Mouse (Mus musculus) CH12.LX (cell line): ENCODE results near the gene Lim2. TPM values are rescaled to one million over a fixed set of nuclear protein-coding genes. Genes with fewer than 3 reads are reported as not detected.

Experiments
- DNase-seq: peaks from one replicate; pipeline ENCODE4 v3.0.0-alpha.2; 2013; ENCODE audit errors: extremely low read depth
- H3K27ac ChIP-seq: 2 replicates; pipeline ENCODE4 v1.5.1; 2012; ENCODE audit warnings: low read depth, mild to moderate bottlenecking, control low read depth, moderate library complexity; ENCODE audit not compliant: insufficient read depth
- H3K27me3 ChIP-seq: replicated peaks from 2 replicates; pipeline ENCODE3; 2012; ENCODE audit warnings: inconsistent platforms
- H3K36me3 ChIP-seq, 2 experiments: replicated peaks in 1 of 2; 2 replicates each; pipeline versions ENCODE3 to v1.6.1; 2012; ENCODE audit warnings: inconsistent platforms in 1 of 2, low read length in 1 of 2, mild to moderate bottlenecking in 1 of 2, mixed read lengths in 1 of 2, moderate library complexity in 1 of 2; ENCODE audit not compliant: control insufficient read depth in 1 of 2, insufficient read depth in 1 of 2
- H3K4me1 ChIP-seq, 2 experiments: 2 replicates each; pipeline ENCODE4 v1.6.1; 2012; ENCODE audit warnings: inconsistent platforms in 1 of 2, moderate library complexity in 1 of 2; ENCODE audit not compliant: insufficient read depth in 2 of 2, control insufficient read depth in 1 of 2
- H3K4me2 ChIP-seq: 2 replicates; pipeline ENCODE4 v1.6.1; 2012; ENCODE audit warnings: low read depth, mild to moderate bottlenecking, control low read depth; ENCODE audit not compliant: poor library complexity, insufficient read depth, severe bottlenecking
- H3K4me3 ChIP-seq, 3 experiments: fragments of 150-350 bp in 1 of 3; sonication (generic) in 1 of 3; replicated peaks in 1 of 3; 2 replicates each; pipeline versions ENCODE3 to v1.5.1; 2011 to 2012; ENCODE audit warnings: low read depth in 2 of 3, low read length in 2 of 3, mild to moderate bottlenecking in 2 of 3, moderate library complexity in 2 of 3, control low read depth in 1 of 3, improper control_type of control experiment in 1 of 3, inconsistent platforms in 1 of 3, mixed read lengths in 1 of 3; ENCODE audit not compliant: poor library complexity in 1 of 3
- H3K79me2 ChIP-seq: replicated peaks from 2 replicates; pipeline ENCODE4 v1.6.1; 2012; ENCODE audit warnings: mild to moderate bottlenecking, moderate library complexity; ENCODE audit not compliant: control insufficient read depth, poor library complexity, insufficient read depth, severe bottlenecking; ENCODE audit errors: extremely low read depth
- H3K9ac ChIP-seq: 2 replicates; pipeline ENCODE4 v1.6.1; 2012; ENCODE audit warnings: low read depth, mild to moderate bottlenecking, control low read depth, moderate library complexity; ENCODE audit not compliant: insufficient read depth
- H3K9me3 ChIP-seq: replicated peaks from 2 replicates; pipeline ENCODE3; 2012; ENCODE audit warnings: low read length, inconsistent platforms, mixed read lengths
- BHLHE40 ChIP-seq: IDR thresholded peaks from 2 replicates; pipeline ENCODE4 v1.6.1; 2011; ENCODE audit warnings: mild to moderate bottlenecking, low read depth, low read length, improper control_type of control experiment
- CHD1 ChIP-seq: IDR thresholded peaks from 2 replicates; pipeline ENCODE4 v1.6.1; 2012; ENCODE audit warnings: low read depth, low read length, improper control_type of control experiment, inconsistent platforms
- CHD2 ChIP-seq: IDR thresholded peaks from 2 replicates; pipeline ENCODE4 v1.6.1; 2011; ENCODE audit warnings: low read length, improper control_type of control experiment
- CTCF ChIP-seq, 2 experiments: IDR thresholded peaks in 1 of 2; conservative IDR thresholded peaks in 1 of 2; 2 replicates each; pipeline ENCODE4 v1.5.1; 2011 to 2012; ENCODE audit warnings: low read depth in 2 of 2, low read length in 2 of 2, improper control_type of control experiment in 1 of 2, inconsistent platforms in 1 of 2, mild to moderate bottlenecking in 1 of 2, moderate library complexity in 1 of 2
- ELF1 ChIP-seq: IDR thresholded peaks from 2 replicates; pipeline ENCODE4 v1.6.1; 2014; ENCODE audit warnings: low read depth, mild to moderate bottlenecking, inconsistent platforms, low read length, improper control_type of control experiment
- IRF4 ChIP-seq: IDR thresholded peaks from 2 replicates; pipeline ENCODE4 v1.6.1; 2014; ENCODE audit warnings: low read depth, mild to moderate bottlenecking, inconsistent platforms, low read length, improper control_type of control experiment
- JUND ChIP-seq: conservative IDR thresholded peaks from 2 replicates; pipeline ENCODE4 v1.6.1; 2011; ENCODE audit warnings: low read depth, low read length, improper control_type of control experiment
- MAFK ChIP-seq: IDR thresholded peaks from 2 replicates; pipeline ENCODE4 v1.6.1; 2011; ENCODE audit warnings: low read length, improper control_type of control experiment; ENCODE audit not compliant: insufficient replicate concordance
- MYC ChIP-seq: IDR thresholded peaks from 2 replicates; pipeline ENCODE4 v1.6.1; 2011; ENCODE audit warnings: low read depth, mild to moderate bottlenecking, improper control_type of control experiment, low read length
- NRF1 ChIP-seq: IDR thresholded peaks from 2 replicates; pipeline ENCODE4 v1.6.1; 2014; ENCODE audit warnings: low read depth, mild to moderate bottlenecking, inconsistent platforms, low read length, improper control_type of control experiment, moderate library complexity
- PAX5 ChIP-seq: IDR thresholded peaks from 2 replicates; pipeline ENCODE4 v1.6.1; 2012; ENCODE audit warnings: low read length, inconsistent platforms, mixed read lengths
- POLR2A ChIP-seq: IDR thresholded peaks from 2 replicates; pipeline ENCODE4 v1.6.1; 2011; ENCODE audit warnings: low read depth, mild to moderate bottlenecking, improper control_type of control experiment, low read length
- RAD21 ChIP-seq: IDR thresholded peaks from 2 replicates; pipeline ENCODE4 v1.6.1; 2011; ENCODE audit warnings: low read depth, mild to moderate bottlenecking, low read length, improper control_type of control experiment, moderate library complexity
- RCOR1 ChIP-seq: conservative IDR thresholded peaks from 2 replicates; pipeline ENCODE4 v1.6.1; 2012; ENCODE audit warnings: low read depth, mild to moderate bottlenecking, inconsistent platforms, low read length, improper control_type of control experiment
- SMC3 ChIP-seq: IDR thresholded peaks from 2 replicates; pipeline ENCODE4 v1.6.1; 2011; ENCODE audit warnings: low read depth, low read length, improper control_type of control experiment
- USF1 ChIP-seq: IDR thresholded peaks from 2 replicates; pipeline ENCODE4 v1.6.1; 2014; ENCODE audit warnings: low read depth, mild to moderate bottlenecking, inconsistent platforms, low read length, improper control_type of control experiment
- ZNF384 ChIP-seq: IDR thresholded peaks from 2 replicates; pipeline ENCODE4 v1.6.1; 2012; ENCODE audit warnings: low read depth, low read length, improper control_type of control experiment, inconsistent platforms
- dilution Hi-C: fragments of 300-500 bp; cut with MboI; formaldehyde crosslinking; loops from 2 replicates; pipeline ENCODE4 v1.14.3; 2020; ENCODE audit warnings: low sequenced_read_pairs; ENCODE audit not compliant: extremely low pct_unique_long_range_greater_than_20kb, extremely low pct_ligation_motif_present
- in situ Hi-C: fragments of 300-500 bp; cut with MboI; formaldehyde crosslinking; loops from 3 replicates; pipeline ENCODE4 v1.14.3; 2019; ENCODE audit warnings: low sequenced_read_pairs, low pct_ligation_motif_present, low pct_unique_long_range_greater_than_20kb, mixed read lengths
- polyA plus RNA-seq: library from polyadenylated mRNA; unstranded; fragments of >175 nt; gene quantifications from 2 replicates; pipeline ENCODE4 v1.2.1, GENCODE M21; 2012; ENCODE audit warnings: low read depth; ENCODE audit not compliant: insufficient read length
- total RNA-seq, 2 experiments: library from RNA; depleted of rRNA; stranded (reverse); fragments of 300-350 nt in 1 of 2; fragments of >200 nt in 1 of 2; gene quantifications; 2 replicates each; pipeline ENCODE4 v1.2.3; 2012 to 2014

The Lim2 gene
- total and polyA plus RNA-seq, 3 experiments, result 0.10 TPM; not detected in 2

GRCm38 (mm10) chr7:43481191-43481590 is 53.7 kb downstream of the Lim2 start:
- no peak for DNase-seq
- Histone ChIP-seq H3K27ac (no peak overlapping the region), H3K4me1 (peaks cover 13 to 14% of the 10 kb centered on the region in 2 experiments), H3K4me2 (no peak overlapping the region), H3K4me3 (no peak overlapping the region), H3K79me2 (no peaks in the 10 kb centered on the region)
- dilution Hi-C loops, result no loop called here
- TF ChIP-seq ZNF384 (no peak), BHLHE40 (no peak), MAFK (no peak), USF1 (no peak), PAX5 (no peak), ELF1 (no peak), RCOR1 (no peak), POLR2A (no peak)
- TF ChIP-seq, all 38 proteins: peak for 0
- no peaks in the 10 kb centered on the region for H3K9me3 ChIP-seq
- peaks cover 46% of the 10 kb centered on the region for H3K27me3 ChIP-seq
- in situ Hi-C loops, result loop anchor here (25.0 kb wide), 1 partner anchor 306 kb away; the partner anchor contains the start of genes Klk10, Klk8 and Klk9
- H3K9ac ChIP-seq, result no peak overlapping the region
- H3K36me3 ChIP-seq, result no peaks in the 10 kb centered on the region

DNA sequence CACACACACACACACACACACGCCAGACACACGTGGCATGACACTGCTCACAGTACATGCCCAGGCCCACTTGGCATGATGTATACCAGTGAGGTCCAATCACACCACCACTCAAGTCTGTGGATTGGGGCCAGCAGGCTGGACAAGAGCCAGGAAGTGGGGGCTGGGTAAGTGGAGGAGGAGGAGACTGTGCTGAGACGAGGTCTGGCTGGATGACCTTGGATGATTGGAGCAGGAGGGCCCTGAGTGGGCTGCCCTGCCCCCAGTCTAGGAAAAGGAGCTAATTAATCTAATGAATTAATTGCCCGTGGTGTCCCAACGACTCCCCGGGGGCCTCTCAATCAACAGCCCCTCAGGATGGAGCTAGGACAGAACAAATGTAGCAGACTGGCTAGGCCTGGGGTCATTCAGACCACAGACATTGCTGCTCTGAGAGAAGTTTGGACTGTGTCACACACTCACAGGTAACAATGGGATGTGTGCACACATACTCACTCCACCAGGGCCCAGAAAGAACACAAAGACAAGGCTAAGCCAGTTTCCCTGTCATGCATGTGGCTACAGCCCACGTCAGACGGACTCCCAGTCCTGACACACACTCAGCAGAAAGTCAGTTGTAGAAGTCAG is 54.7 kb downstream of the Lim2 start:
- no peak overlapping the region for H3K27ac ChIP-seq
- H3K9me3 ChIP-seq, result no peaks in the 10 kb centered on the region
- H3K27me3 ChIP-seq, result peaks cover 54% of the 10 kb centered on the region
- TF ChIP-seq SMC3 (no peak), CHD1 (no peak), JUND (no peak), CHD2 (no peak), POLR2A (no peak)
- H3K36me3 ChIP-seq, result no peaks in the 10 kb centered on the region
- DNase-seq, result no peak
- in situ Hi-C loops (loop anchor here (25.0 kb wide), 1 partner anchor 305 kb away; the partner anchor contains the start of genes Klk10, Klk8 and Klk9), dilution Hi-C loops (no loop called here)
- H3K4me2 ChIP-seq, result no peak overlapping the region
- H3K4me1 ChIP-seq, result peaks cover 13 to 22% of the 10 kb centered on the region in 2 experiments
- no peaks in the 10 kb centered on the region for H3K79me2 ChIP-seq
- H3K4me3 ChIP-seq, result no peak overlapping the region
- H3K9ac ChIP-seq, result no peak overlapping the region

GRCm38 (mm10) chr7:43483236-43483635 is 55.8 kb downstream of the Lim2 start:
- dilution Hi-C loops (no loop called here), in situ Hi-C loops (loop anchor here (25.0 kb wide), 1 partner anchor 304 kb away; the partner anchor contains the start of genes Klk10, Klk8 and Klk9)
- Histone ChIP-seq H3K27me3 (peaks cover 52% of the 10 kb centered on the region), H3K4me1 (peaks cover 13 to 23% of the 10 kb centered on the region in 2 experiments), H3K4me3 (no peak overlapping the region), H3K79me2 (no peaks in the 10 kb centered on the region), H3K9ac (no peak overlapping the region), H3K36me3 (no peaks in the 10 kb centered on the region), H3K4me2 (no peak overlapping the region), H3K9me3 (no peaks in the 10 kb centered on the region), H3K27ac (no peak overlapping the region)
- DNase-seq, result no peak
- TF ChIP-seq RAD21, result no peak
- TF ChIP-seq NRF1, result no peak
- no peak for TF ChIP-seq IRF4
- TF ChIP-seq MYC, result no peak
- no peak for TF ChIP-seq CTCF (conservative IDR thresholded peaks at IDR 0.05 in 1 of 2, IDR thresholded peaks at IDR 0.05 in 1 of 2; ENCODE audit: low read depth in 2 of 2, low read length in 2 of 2)
